8 mouse cellular contexts compared by ENCODE assay signal in genomic region chr7:126776598-126777057, GRCm38 (mm10). TPM values are rescaled to one million over a fixed set of nuclear protein-coding genes. Genes with fewer than 3 reads are reported as not detected.
A peak's percentile ranks its signal among the peaks of the same experiment; 100 is the strongest.
DNase-seq lines count a peak whose midpoint lies in the region; ATAC-seq and TF ChIP-seq lines count a peak whose summit lies in the region.

Gene Ypel3 (plus strand): TSS chr7:126776955.

- no peaks in the 10 kb centered on the region for H3K9me3 ChIP-seq in embryonic facial prominence, embryonic 14.5 days (ENCODE audit: control insufficient read depth, low read length)
- no peaks in the 10 kb centered on the region for H3K9me3 ChIP-seq in limb, embryonic 14.5 days (ENCODE audit: control insufficient read depth, low read length)
- no peaks in the 10 kb centered on the region for H3K9me3 ChIP-seq in midbrain, embryonic 16.5 days (replicated peaks; ENCODE audit: control insufficient read depth, low read length, poor library complexity, severe bottlenecking)

- H3K27ac ChIP-seq in bone marrow, adult 2 months (ENCODE audit: control insufficient read depth, insufficient read depth, low read depth, low read length, poor library complexity), result peak within 1 kb of the TSS; percentile 88
- H3K27ac ChIP-seq in embryonic facial prominence, embryonic 14.5 days (replicated peaks; ENCODE audit: low read depth, low read length), result peak within 1 kb of the TSS; percentile 88
- peak within 1 kb of the TSS; percentile 99 for H3K27ac ChIP-seq in heart, adult 2 months
- H3K27ac ChIP-seq in limb, embryonic 14.5 days (replicated peaks; ENCODE audit: low read depth, low read length), result peak within 1 kb of the TSS; percentile 81
- H3K27ac ChIP-seq in midbrain, embryonic 16.5 days (ENCODE audit: low read length), result peak within 1 kb of the TSS; percentile 91

- peak within 1 kb of the TSS; percentile 95 for H3K4me2 ChIP-seq in embryonic facial prominence, embryonic 14.5 days (ENCODE audit: low read depth, low read length)
- peak within 1 kb of the TSS; percentile 95 for H3K4me2 ChIP-seq in limb, embryonic 14.5 days (replicated peaks; ENCODE audit: low read depth, low read length, severe bottlenecking)
- H3K4me2 ChIP-seq in midbrain, embryonic 16.5 days (ENCODE audit: low read length), result peak within 1 kb of the TSS; percentile 95

- peak within 1 kb of the TSS; percentile 83 for H3K4me3 ChIP-seq in bone marrow, adult 2 months (replicated peaks; ENCODE audit: control insufficient read depth, low read depth, low read length)
- peak within 1 kb of the TSS; percentile 85 for H3K4me3 ChIP-seq in embryonic facial prominence, embryonic 14.5 days (ENCODE audit: low read depth, low read length)
- peak within 1 kb of the TSS; percentile 84 for H3K4me3 ChIP-seq in heart, adult 2 months
- peak within 1 kb of the TSS; percentile 62 for H3K4me3 ChIP-seq in limb, embryonic 14.5 days (replicated peaks; ENCODE audit: low read length)
- peak within 1 kb of the TSS; percentile 90 for H3K4me3 ChIP-seq in midbrain, embryonic 16.5 days (ENCODE audit: low read depth, low read length)

- no peaks in the 10 kb centered on the region for H3K27me3 ChIP-seq in embryonic facial prominence, embryonic 14.5 days (replicated peaks; ENCODE audit: control insufficient read depth, insufficient read depth, low read length)
- H3K27me3 ChIP-seq in heart, adult 2 months (ENCODE audit: control insufficient read depth, insufficient read depth, low read length), result no peaks in the 10 kb centered on the region
- H3K27me3 ChIP-seq in limb, embryonic 14.5 days (ENCODE audit: control insufficient read depth, insufficient read depth, low read length), result no peaks in the 10 kb centered on the region
- no peaks in the 10 kb centered on the region for H3K27me3 ChIP-seq in midbrain, embryonic 16.5 days (ENCODE audit: control insufficient read depth, insufficient read depth, low read depth, low read length)

- H3K4me1 ChIP-seq in bone marrow, adult 2 months (ENCODE audit: control insufficient read depth, insufficient read depth, low read length), result peaks cover 10% of the 10 kb centered on the region
- H3K4me1 ChIP-seq in embryonic facial prominence, embryonic 14.5 days (ENCODE audit: control insufficient read depth, insufficient read depth, low read length), result peaks cover 33% of the 10 kb centered on the region
- H3K4me1 ChIP-seq in heart, adult 2 months (ENCODE audit: control insufficient read depth, insufficient read depth, low read length), result peaks cover 12% of the 10 kb centered on the region
- peaks cover 38% of the 10 kb centered on the region for H3K4me1 ChIP-seq in limb, embryonic 14.5 days (ENCODE audit: control insufficient read depth, insufficient read depth, low read length)
- H3K4me1 ChIP-seq in midbrain, embryonic 16.5 days (ENCODE audit: control insufficient read depth, insufficient read depth, low read length), result peaks cover 32% of the 10 kb centered on the region

- peak; percentile 86; the same call in 1 of the 2 replicates for TF ChIP-seq POLR2A in bone marrow, adult 2 months (IDR thresholded peaks at IDR 0.05; ENCODE audit: borderline replicate concordance, control insufficient read depth, low read depth, low read length)
- peak; percentile 84 for TF ChIP-seq POLR2A in heart, adult 2 months (IDR thresholded peaks at IDR 0.05; ENCODE audit: insufficient read depth, low read depth, low read length)
- TF ChIP-seq POLR2A in limb, embryonic 14.5 days (IDR thresholded peaks at IDR 0.05; ENCODE audit: borderline replicate concordance, extremely low read depth, insufficient read depth, insufficient read length), result peak; percentile 83; the same call in 1 of the 2 replicates

- TF ChIP-seq CTCF in bone marrow, adult 2 months (IDR thresholded peaks at IDR 0.05; ENCODE audit: control insufficient read depth, insufficient read depth, low read length), result no peak
- TF ChIP-seq CTCF in heart, adult 2 months (IDR thresholded peaks at IDR 0.05), result no peak

- H3K36me3 ChIP-seq in embryonic facial prominence, embryonic 14.5 days (ENCODE audit: control insufficient read depth, insufficient read depth, low read length), result peaks cover 26% of the 10 kb centered on the region; the same call in 1 of the 2 replicates
- peaks cover 5% of the 10 kb centered on the region for H3K36me3 ChIP-seq in heart, adult 2 months (ENCODE audit: control insufficient read depth, insufficient read depth, low read length)
- peaks cover 7% of the 10 kb centered on the region for H3K36me3 ChIP-seq in limb, embryonic 14.5 days (ENCODE audit: control insufficient read depth, insufficient read depth, low read length)
- no peaks in the 10 kb centered on the region for H3K36me3 ChIP-seq in midbrain, embryonic 16.5 days (ENCODE audit: control insufficient read depth, insufficient read depth, low read length)

- TF ChIP-seq EP300 in heart, adult 2 months (IDR thresholded peaks at IDR 0.05; ENCODE audit: insufficient read depth, low read depth, low read length), result 0 out of 2 replicates have a peak, but pooled peaks have one; percentile 61

- peak; percentile 93 for ATAC-seq in embryonic facial prominence, embryonic 14.5 days (ENCODE audit: low read depth)
- peak; percentile 94 for ATAC-seq in limb, embryonic 14.5 days (ENCODE audit: low FRiP score, low read depth)
- ATAC-seq in midbrain, embryonic 16.5 days, result peak; percentile 86

- intact Hi-C loops in heart, adult 2 months (cut with DNase I), result loop anchor here (2.0 kb wide), 1 partner anchor 16 kb away; no protein-coding TSS in a partner anchor

- H3K79me2 ChIP-seq in heart, adult 2 months (replicated peaks; ENCODE audit: control insufficient read depth, insufficient read depth, low read length), result peaks cover 5% of the 10 kb centered on the region

- peak; percentile 95 for DNase-seq in A20 (ENCODE audit: low read depth, low spot score)
- peak; percentile 97 for DNase-seq in embryonic facial prominence, embryonic 14.5 days (ENCODE audit: low spot score)
- DNase-seq in heart, adult 2 months, result peak; percentile 95 to 98
- DNase-seq in kidney, adult 8-10 months, result peak; percentile 95 to 97
- peak; percentile 87 for DNase-seq in limb, embryonic 14.5 days (ENCODE audit: low spot score)
- peak; percentile 91 to 95 for DNase-seq in spleen, postnatal 14 days (ENCODE audit: low spot score in 2 of 2)

- under 1% methylated on average over 36 of the region's 37 CpGs for WGBS in bone marrow, adult 2 months
- under 1% methylated on average over 25 of the region's 37 CpGs for WGBS in embryonic facial prominence, embryonic 14.5 days
- WGBS in heart, adult 2 months, result 1% methylated on average over 37 of the region's 37 CpGs
- WGBS in limb, embryonic 14.5 days, result 0% methylated on average over 27 of the region's 37 CpGs
- WGBS in midbrain, embryonic 16.5 days, result under 1% methylated on average over 33 of the region's 37 CpGs

- peak within 1 kb of the TSS; percentile 90 for H3K9ac ChIP-seq in embryonic facial prominence, embryonic 14.5 days (ENCODE audit: low read depth, low read length)
- peak within 1 kb of the TSS; percentile 97 for H3K9ac ChIP-seq in heart, adult 2 months (ENCODE audit: low read depth, low read length)
- H3K9ac ChIP-seq in limb, embryonic 14.5 days (ENCODE audit: low read depth, low read length, severe bottlenecking), result peak within 1 kb of the TSS; percentile 77
- peak within 1 kb of the TSS; percentile 96 for H3K9ac ChIP-seq in midbrain, embryonic 16.5 days (ENCODE audit: low read depth, low read length)

RNA-seq across cellular contexts. Expression of gene Ypel3, which starts in this region (rescaled TPM):
- 236 and 411 TPM in 2 replicates for polyA plus RNA-seq in bone marrow, adult 2 months (2011; ENCODE audit: insufficient read depth, insufficient read length, low replicate concordance, missing spikeins)
- 117 and 123 TPM in 2 replicates for polyA plus RNA-seq in embryonic facial prominence, embryonic 14.5 days (2014; fragmentation: Nextera tagmentation; extraction: Ambion mirVana)
- 10 to 100 TPM; 60.2 to 89.9 TPM for total RNA-seq in heart, adult 2 months (2021)
- polyA plus RNA-seq in heart, adult 2 months (2012; rRNA removed), result 115 and 144 TPM in 2 replicates
- polyA plus RNA-seq in limb, embryonic 14.5 days (2012; rRNA removed), result 144 and 202 TPM in 2 replicates
- polyA plus RNA-seq in limb, embryonic 14.5 days (2014; fragmentation: Nextera tagmentation; extraction: Ambion mirVana), result 131 and 151 TPM in 2 replicates
- polyA plus RNA-seq in midbrain, embryonic 16.5 days (2015; fragmentation: Nextera tagmentation; extraction: Ambion mirVana), result 162 and 191 TPM in 2 replicates

Comparison
In these comparisons a context has a peak if more than half of its experiments do, and no peak if none do; other contexts are left out.
1. Peak in every context shown above with its lines: DNase-seq, ATAC-seq, H3K4me3 ChIP-seq and H3K27ac ChIP-seq.